Mouse (Mus musculus): ENCODE measurements around the gene Cdh15.
A peak's percentile ranks its signal among the peaks of the same experiment; 100 is the strongest.

Gene Cdh15

DNA sequence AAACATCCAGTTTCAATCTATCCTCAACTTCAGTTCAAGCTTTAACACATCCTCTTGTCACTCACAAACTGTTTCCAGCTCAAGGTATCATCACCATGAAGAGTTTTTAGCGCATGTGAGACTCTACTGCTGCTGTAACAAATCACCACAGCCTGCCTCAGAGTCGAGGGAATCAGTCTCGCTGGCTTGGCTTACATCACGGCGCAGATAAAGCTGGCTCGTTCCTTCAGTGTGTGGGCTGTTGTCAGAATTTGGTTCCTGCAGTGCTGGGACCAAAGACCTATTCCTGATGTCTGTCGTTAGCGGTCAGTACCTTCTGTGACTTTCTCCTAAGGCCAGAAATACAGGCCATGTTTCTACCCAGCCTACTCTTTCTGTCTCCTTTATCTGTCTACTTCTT, 49.4 kb downstream of the Cdh15 start:
- DNase-seq, result no peak

DNA sequence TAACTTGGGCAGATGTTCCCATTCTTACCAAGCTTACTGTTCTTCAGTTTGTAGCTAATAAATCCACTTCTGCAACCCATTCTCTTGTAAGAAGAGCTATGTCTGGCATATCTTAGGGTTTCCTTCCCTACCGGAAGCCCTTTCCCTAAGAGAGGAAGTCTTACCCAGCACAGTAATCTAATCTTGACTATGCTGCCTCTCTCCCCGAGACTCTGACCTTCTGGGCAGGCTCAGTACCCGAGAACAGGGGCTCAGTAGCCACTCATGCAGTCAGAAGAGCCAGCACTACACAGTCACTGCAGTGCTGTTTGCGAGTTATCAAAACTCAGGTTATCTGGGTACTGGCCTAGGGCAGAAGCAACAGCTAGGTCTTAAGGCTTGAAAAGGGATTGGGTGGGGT, 50.3 kb downstream of the Cdh15 start:
- no peak for DNase-seq

- no peak for DNase-seq
These were observed 50.7 kb downstream of the Cdh15 start for GRCm38 (mm10) chr8:122898473-122898872.

- no peak for DNase-seq
These were observed 51.3 kb downstream of the Cdh15 start for GRCm38 (mm10) chr8:122899085-122899484.

DNA sequence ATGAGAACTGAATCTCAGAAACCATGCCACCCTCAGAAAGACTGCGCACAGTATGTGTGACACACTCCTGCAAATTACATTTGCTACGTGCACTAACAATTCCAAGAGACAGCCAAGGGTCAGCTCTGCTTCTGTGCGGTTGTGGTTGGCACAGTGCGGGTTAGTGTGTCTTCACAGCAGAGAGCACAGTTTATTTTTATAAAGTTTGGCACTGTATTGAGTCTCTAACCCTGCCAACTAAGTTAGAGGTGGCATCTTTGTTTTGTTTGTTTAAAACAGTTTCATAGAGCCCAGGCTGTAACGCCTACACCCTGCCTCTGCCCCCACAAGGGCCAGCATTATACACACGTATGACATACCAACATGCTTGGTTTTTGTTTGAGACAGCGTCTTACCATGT, 53.7 kb downstream of the Cdh15 start:
- no peak for DNase-seq

DNA sequence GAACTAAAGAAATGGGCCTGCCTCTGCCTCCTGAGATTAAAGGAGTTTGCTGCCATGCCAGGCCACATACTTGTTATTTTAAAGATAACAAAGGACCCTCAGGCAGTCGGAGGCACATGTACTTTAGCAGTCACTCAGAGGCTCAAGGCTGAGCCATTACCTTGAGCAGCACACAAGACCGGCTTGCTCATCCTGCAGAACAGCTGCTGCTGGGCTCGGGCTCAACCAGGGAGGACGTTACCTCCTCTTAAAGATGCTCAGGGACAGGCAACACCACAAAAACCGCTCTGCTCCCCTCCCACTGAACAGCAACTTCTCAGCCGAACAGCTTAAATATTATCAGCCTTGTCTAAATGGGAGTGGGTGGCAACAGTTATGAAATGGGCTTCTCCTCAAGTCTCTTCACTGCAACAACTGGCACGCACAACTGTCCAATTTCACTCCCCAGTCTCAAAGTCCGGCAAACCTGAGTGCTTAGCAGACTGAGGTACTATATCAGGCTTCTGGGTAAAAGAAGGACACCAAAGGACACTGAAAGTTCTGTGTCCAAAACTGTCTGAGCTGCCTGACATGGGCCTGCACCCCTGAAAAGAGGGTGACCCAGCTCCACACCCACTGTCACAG, 54.2 kb downstream of the Cdh15 start:
- no peak for DNase-seq

- DNase-seq, result no peak
These were observed 54.8 kb downstream of the Cdh15 start for GRCm38 (mm10) chr8:122902581-122902980.

DNA sequence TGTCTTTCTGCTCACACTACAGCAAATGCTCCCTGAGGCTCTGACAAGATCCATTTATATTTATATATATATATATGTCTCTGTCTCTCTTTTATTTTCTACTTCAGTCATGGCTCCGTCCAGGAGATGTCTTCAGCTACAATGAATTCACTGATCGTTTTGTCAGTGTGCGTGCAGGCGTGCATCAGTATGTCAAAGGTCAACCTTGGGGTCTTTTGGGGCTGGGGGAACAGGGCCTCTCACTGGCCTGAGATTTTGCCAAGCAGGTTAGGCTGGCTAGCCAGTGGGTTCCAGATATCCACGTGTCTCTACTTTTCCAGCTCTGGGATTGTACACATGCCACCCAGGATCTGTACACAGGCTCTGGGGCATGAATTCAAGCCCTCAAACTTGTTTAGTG, 55.2 kb downstream of the Cdh15 start:
- no peak for DNase-seq

- DNase-seq, result no peak
These were observed 56.7 kb downstream of the Cdh15 start for GRCm38 (mm10) chr8:122904496-122904895.

GRCm38 (mm10) chr8:122905346-122905745, 57.6 kb downstream of the Cdh15 start:
- DNase-seq, result no peak

DNA sequence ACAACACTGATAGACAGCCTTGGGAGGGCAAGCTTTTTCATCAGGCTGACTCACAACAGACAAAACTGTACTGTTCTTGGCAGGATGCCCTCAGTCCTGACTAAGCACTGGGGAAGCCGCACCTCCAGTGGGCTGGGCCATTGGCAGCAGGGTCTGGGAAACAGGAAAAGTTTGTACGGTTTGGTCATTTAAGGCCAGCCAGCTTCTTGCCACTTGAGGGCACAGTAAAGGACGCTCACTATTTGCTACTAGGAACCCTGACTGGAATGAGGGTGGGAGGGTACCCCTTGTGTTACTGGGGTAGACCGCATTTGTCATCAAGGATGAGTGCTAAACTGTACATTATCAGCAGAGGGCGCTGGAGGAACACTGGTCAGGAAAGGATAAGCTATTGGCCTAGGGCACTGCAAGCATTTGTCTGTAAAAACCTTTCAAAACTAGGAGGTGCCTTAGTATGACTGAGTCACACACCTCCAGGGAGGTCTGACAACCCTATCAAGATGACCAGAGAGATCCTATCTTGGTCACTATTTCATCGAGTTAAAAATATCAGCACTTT, 58.8 kb downstream of the Cdh15 start:
- peak; percentile 82 for DNase-seq

GRCm38 (mm10) chr8:122912150-122912549, 64.4 kb downstream of the Cdh15 start:
- DNase-seq, result no peak

DNA sequence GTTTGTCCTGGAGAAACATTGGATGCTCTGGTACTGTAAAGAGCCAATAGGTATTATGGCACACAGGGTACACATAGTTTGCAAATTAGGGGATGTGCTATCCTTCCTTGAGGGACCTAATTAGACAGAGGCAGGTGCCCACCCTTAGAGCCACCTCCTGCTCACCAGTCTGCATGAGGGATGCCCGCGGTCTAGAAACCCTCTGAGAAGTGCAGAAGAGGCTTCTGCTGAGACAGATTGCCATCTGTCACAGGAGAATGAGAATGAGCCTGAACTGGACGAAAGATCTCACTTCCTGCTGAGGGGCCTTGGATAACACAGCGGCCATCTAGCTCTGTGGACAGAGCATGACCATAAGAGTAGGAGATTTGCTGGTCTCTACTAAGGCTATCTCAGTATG, 65.1 kb downstream of the Cdh15 start:
- DNase-seq, result peak; percentile 48

- no peak for DNase-seq
These were observed 69.0 kb downstream of the Cdh15 start for GRCm38 (mm10) chr8:122916766-122917165.

All from cerebellum, adult 11 months (tissue).